Mouse (Mus musculus) retina, postnatal 7 days (tissue): ENCODE data around the gene Rfc5.
"Not testable (repeated sequence)": the region's sequence is repeated elsewhere in the genome, so short reads cannot be mapped to it uniquely, and the experiment has no call there.

ENCODE experiments used
- DNase-seq: peaks from one replicate; pipeline ENCODE4 v3.0.0-alpha.2; 2012; ENCODE audit warnings: low read depth, low spot score

Rfc5 gene

GRCm38 (mm10) chr5:117388877-117389276 is at the start of gene Rfc5:
Gene Rfc5 (minus strand): TSS chr5:117389047.
- DNase-seq, result peak; percentile 92

DNA sequence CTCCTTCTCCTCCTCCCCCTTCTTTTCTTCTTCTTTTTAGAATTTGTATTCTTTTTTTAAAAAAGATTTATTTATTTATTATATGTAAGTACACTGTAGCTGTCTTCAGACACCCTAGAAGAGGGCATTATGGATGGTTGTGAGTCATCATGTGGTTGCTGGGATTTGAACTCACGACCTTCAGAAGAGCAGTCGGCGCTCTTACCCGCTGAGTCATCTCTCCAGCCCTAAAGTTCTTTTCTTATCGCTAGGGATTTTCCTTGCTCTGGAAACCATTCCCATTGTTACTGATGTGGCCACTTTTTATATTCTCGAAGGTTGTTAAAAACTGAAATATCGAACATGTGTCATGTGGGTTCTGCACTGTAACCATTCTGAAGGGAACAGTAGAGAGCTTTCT is 44.7 kb upstream of the Rfc5 start:
- DNase-seq, result not testable (repeated sequence)

GRCm38 (mm10) chr5:117417442-117417841 is 28.6 kb upstream of the Rfc5 start:
- no peak for DNase-seq

DNA sequence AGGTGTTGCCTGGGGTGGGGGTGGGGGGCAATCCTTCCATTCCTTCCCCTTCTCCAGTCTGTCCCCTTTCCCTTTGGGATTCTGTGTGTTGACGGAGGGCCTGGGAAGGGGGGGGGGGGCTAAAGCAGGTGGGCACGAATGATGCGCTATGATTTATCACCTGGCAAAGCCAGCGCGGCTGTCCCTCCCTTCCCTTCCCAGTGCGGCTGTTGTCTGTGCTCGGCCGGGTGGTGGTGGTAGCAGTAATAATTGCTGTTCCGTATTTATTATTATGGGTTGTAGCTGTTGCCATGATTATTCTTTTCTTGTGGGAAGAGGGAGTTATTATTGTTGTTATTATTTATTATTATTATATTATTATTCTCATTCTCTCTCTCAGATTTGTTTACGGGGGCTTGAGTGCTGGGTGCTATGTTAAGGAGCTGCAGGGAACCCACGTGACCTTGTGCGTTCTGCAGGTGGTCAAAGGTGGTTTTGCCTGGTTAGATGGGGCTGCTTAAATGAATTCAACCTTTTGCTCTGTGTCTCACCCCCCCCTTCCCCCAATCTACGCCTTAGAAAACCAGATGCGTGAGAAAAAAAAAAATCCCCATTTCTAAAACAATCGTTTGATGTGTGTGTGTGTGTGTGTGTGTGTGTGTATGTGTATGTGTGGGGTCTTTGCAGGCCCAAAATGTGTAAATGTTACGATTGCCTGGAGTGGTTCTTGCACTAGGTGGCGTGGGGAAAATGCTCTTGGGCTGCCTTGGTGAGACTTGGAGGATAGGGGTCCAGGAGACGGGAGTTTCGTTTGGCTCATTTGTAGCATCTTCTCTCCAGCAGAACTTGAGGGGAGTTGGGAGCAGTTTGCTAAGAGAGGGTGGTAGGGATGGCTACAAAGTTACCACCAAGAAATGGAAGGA is 26.4 kb upstream of the Rfc5 start:
- no peak for DNase-seq

DNA sequence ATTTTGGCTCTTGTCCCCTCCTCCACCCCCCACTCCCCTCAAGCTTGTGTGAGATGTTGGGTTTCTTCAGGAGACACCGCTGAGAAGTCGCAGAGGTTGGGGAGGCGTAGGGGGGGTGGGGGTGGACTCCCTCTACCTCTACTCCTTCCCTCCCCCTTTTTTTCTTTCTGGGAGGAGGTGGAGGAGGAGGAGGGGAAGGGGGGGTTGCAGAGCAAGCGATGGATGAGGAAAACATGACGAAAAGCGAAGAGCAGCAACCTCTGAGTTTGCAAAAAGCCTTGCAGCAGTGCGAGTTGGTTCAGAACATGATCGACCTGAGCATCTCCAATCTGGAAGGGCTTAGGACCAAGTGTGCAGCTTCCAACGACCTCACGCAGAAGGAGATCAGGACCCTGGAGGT is 25.8 kb upstream of the Rfc5 start:
- no peak for DNase-seq

DNA sequence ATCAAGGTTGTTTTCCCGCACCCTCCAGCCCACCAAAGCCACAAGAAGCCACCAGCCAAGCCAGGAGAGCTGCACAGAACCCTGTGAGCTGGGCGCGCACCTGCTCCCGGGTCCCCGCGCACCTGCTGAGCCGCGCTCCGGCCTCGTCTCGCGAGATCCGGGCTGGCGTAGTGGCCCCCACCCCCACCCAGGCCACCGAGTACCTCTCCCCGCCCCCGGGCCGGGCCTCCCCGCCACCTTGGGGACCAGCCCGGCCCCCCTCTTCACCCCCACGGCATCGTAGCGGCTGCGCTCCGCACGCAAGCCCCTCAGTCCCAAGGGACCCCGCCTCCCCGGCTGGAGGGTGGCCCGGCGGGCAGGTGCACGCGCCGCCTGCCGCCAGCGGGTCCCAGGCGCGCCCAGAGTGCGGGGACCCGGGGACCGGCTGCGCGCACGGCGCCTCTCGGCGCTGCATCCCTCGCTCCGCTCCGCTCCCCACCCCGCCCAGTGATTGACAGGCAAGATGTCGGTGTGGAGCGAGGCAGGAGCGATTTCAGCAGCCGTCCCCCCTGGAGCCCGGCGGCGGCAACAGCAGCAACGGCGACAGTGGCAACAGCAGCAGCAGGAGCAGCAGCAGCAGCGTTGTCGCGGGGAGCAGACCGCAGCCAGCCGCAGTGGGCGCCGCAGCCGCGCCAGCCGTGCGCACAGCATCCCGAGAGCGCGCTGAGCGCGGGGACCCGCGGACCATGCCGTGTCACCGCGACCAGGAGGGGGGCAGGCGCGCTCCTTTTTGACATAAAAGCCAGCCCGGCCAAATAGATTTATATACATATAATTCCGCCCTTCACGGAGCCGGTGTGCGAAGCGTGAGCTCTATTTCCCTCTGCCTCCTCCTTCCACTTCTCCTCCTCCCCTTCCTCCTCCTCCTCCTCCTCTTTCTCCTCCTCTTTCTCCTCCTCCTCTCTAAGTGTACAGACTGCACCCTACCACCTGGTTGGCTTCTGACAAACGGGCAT is 25.0 kb upstream of the Rfc5 start, which contains the start of gene Ksr2:
Gene Ksr2, plus strand, starts transcription at position 494 of the 995 bp plus-strand sequence.
- DNase-seq, result peak; percentile 67

GRCm38 (mm10) chr5:117409369-117409768 is 20.5 kb upstream of the Rfc5 start:
- no peak for DNase-seq

DNA sequence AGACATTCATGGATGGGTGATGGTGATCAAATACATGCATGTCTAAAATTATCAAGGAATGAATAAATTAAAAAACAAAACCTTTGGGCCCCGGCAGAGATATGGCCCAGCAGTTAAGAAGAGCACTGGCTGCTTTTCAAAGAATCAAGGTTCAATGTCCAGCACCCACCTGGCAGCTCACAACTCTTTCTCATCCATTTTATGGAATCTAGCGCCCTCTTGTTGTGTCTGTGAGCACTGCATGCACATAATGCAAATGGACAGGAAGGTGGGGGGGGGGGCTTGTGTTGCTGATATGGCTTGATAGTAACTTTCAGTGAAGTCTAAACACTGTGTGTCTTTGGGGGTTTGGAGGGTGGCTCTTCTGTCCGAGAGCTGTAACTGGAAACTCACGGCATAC is 19.4 kb upstream of the Rfc5 start:
- DNase-seq, result peak; percentile 27

- DNase-seq, result not testable (repeated sequence)
These were observed 15.8 kb upstream of the Rfc5 start for GRCm38 (mm10) chr5:117404671-117405070.

DNA sequence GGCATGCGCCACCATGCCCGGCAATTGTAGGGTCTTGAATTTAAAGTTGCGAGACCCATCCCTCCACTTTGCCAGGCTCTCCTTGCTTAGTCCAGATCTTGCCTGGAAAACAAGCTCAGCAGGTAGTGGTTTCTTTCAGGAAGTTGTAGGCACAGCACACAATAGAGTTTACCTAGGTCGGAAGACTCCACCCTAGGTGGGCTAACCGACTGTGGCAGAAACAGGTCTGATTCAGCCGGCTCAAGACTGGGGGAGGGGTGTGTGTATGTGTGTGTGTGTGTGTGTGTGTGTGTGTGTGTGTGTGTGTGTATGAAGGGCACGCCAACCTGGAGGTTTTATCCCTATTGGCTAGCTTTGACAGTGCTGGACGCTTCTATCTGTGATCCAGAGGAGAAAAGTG is 14.8 kb upstream of the Rfc5 start:
- DNase-seq, result no peak

- no peak for DNase-seq
These were observed 10.4 kb upstream of the Rfc5 start for GRCm38 (mm10) chr5:117399281-117399680.

GRCm38 (mm10) chr5:117398007-117398550 is 9.2 kb upstream of the Rfc5 start:
- DNase-seq, result no peak

GRCm38 (mm10) chr5:117397371-117397770 is 8.5 kb upstream of the Rfc5 start:
- no peak for DNase-seq

DNA sequence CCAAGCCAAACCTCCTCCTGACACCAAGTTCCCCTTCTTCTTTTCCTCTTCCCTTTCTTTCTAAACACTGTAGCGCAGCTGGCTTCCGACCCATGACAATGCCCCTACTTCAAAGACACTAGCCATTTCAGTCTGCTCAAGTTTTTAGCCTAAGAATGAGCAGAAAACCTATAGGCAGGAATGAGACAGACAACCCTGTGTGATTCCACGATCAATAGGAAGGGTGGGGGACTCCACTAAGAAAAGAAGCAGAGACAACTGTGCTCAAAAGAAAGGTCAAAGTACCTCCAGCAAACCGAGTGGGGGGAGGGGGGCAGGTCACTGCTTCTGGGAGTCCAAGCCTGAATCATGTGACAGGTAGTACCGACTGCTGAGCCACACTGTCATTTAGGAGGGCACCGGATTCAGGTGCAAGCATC is 7.8 kb upstream of the Rfc5 start:
- DNase-seq, result no peak

- no peak for DNase-seq
These were observed 7.0 kb upstream of the Rfc5 start for GRCm38 (mm10) chr5:117395834-117396233.

- DNase-seq, result no peak
These were observed 2.0 kb upstream of the Rfc5 start for GRCm38 (mm10) chr5:117390895-117391294.

- DNase-seq, result peak; percentile 25
These were observed 523 bp downstream of the Rfc5 start for GRCm38 (mm10) chr5:117388296-117388751.

- no peak for DNase-seq
These were observed 5.6 kb downstream of the Rfc5 start for GRCm38 (mm10) chr5:117383198-117383597.

DNA sequence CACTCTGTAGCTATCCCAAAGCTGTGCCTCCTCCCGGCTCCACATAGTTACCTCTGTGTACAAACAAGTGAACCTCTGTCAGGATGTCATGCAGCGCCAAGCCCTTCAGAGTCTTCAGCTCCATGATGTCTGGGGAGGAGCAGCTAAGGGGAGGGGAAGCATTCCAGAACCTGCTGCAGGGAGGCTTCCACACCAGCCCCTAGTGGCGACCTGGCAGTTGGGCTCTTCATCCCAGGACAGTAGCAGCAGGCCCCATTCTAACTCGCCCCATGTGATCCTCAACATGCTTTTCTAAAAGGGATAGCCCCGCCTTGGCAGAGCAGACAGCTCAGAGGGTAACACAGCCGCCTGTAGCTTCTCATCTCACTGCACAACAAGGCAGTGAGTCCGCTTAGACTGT is 7.1 kb downstream of the Rfc5 start:
- DNase-seq, result no peak

- DNase-seq, result no peak
These were observed 8.6 kb downstream of the Rfc5 start for GRCm38 (mm10) chr5:117380199-117380598.

DNA sequence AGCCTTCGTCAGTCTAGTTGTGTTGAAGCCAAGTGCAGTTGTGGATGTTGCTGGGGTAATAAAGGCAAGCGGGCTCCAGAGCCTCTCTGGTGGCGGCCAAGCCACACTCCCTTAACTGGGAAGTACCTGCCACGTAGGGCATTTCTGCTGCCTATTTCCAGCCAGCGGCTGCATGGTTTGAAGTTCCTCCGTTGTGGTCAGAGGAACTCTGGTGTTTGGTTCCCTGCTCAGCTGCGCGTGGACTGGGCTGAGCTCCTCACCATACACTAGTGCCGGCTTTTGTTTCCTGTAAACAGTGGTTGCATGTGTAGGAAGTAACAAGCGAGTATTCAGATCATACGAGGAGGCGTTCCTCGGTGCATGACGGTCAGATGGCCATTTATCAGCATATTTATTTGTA is 11.1 kb downstream of the Rfc5 start:
- DNase-seq, result not testable (repeated sequence)

DNA sequence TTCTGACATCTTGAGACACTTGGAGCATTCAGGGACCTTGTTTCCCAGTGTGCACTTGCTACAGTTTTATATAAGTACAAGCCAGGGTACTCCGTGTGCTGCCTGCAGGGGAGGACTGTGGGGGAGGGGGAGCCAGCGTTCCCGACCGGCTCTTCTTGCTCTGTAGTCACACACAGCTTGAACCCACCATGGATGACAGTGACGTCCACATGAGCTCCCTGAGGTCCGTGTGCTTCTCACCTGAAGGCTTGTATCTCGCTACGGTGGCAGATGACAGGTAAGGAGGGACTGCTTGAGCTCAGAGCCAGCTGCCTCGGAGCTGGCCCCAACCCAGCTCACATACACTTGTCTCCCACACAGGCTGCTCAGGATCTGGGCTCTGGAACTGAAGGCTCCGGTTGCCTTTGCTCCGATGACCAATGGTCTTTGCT is 12.5 kb downstream of the Rfc5 start:
- DNase-seq, result no peak
